Mouse (Mus musculus): ENCODE results near the gene Kcnb1. TPM values are rescaled to one million over a fixed set of nuclear protein-coding genes. Genes with fewer than 3 reads are reported as not detected.

The Kcnb1 gene
- total and polyA plus RNA-seq, 2 experiments from 2014 or later: 1.7 to 4.8 TPM

DNA sequence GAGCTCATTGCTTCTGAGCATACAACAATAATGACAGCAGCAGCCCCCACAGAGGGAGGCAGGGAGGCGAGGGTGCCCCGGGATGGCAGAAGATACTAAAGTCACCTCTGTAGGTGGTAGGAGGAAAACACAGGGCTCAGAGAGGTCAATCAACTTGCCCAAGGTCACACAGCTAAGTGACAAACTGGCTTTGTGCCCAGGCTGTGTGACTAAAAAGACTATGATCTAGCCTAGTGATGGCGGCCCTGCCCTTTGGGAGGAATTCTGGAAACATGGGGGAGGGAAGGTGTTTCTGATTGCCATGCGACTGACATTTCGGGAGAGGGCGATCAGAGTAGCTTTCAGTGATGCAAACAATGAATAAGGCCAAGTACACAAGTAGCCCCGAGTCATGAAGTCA, 68.0 kb downstream of the Kcnb1 start:
- Histone ChIP-seq H3K4me1 (ENCODE audit: control insufficient read depth, insufficient read depth) (0 out of 2 replicates have a peak, but pooled peaks cover 4% of the 10 kb centered on the region), H3K36me3 (replicated peaks; ENCODE audit: control insufficient read depth, insufficient read depth, low read length) (no peaks in the 10 kb centered on the region), H3K9ac (replicated peaks; ENCODE audit: low read depth, low read length) (no peak overlapping the region), H3K9me3 (replicated peaks; ENCODE audit: control insufficient read depth, low read length) (no peaks in the 10 kb centered on the region), H3K4me2 (ENCODE audit: low read depth, low read length) (no peak overlapping the region), H3K4me3 (ENCODE audit: low read depth, low read length) (no peak overlapping the region), H3K27ac (ENCODE audit: low read depth) (no peak overlapping the region), H3K27me3 (ENCODE audit: control insufficient read depth, insufficient read depth, low read length) (no peaks in the 10 kb centered on the region)
- TF ChIP-seq EP300 (IDR thresholded peaks at IDR 0.05; ENCODE audit: low read depth): no peak
- ATAC-seq (ENCODE audit: insufficient read depth, low read depth) (no peak), DNase-seq (ENCODE audit: low spot score) (no peak)
- 69% methylated on average over 7 of the region's 7 CpGs for WGBS

DNA sequence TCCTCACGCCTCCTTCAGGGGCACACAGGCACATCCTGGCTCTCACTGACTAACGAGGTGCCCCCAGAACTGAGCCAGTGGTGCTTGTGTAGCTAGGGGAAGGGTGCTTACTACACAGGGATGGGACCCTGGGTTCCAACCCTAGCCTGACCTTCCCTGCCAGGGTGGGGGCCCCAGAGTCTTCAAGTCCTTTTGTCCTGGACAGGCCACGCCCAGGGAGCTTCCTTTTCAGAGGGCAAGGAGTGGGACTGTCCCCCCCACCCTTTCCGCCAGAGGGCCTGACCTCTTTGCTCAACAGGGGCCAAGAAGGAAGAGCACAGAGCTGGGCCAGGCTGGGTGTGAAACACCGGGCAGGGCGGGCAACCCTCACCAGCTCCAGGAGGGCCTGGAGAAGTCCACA, 68.7 kb downstream of the Kcnb1 start:
- H3K9ac ChIP-seq (replicated peaks; ENCODE audit: low read depth, low read length): no peak overlapping the region

DNA sequence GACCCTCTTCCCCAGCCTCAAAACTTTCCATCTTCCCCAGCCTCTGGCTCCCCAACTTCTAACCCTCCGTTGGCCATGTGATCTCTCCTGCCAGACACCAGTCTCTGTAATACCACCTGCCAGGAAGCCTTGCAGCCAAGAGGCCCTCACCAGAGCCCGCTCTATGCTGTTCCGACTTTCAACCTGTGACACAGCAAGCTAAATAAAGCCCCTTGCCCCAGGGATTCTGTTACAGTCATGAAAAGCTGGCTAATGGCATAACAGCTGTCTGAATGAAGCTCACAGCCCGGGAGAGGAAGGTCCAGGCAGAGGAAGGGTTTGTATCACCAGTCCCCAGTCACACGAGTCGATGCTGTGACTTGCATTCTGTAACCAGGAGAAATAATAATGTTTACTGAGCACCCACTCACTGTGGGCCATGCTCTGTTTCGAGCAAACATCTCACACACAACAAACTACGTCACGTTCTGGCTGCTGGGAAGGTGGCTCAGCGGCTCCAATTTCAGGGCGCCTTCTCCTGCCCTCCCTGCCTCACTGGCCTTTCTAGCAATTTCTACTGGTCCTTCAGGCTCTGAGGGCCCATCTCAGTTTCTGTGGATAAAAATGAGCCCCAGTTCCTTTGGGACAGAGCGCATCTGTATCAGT, 69.6 kb downstream of the Kcnb1 start:
- Histone ChIP-seq H3K4me2 (ENCODE audit: low read depth, low read length) (no peak overlapping the region), H3K9ac (replicated peaks; ENCODE audit: low read depth, low read length) (no peak overlapping the region), H3K36me3 (replicated peaks; ENCODE audit: control insufficient read depth, insufficient read depth, low read length) (no peaks in the 10 kb centered on the region), H3K4me1 (ENCODE audit: control insufficient read depth, insufficient read depth) (0 out of 2 replicates have a peak, but pooled peaks cover 4% of the 10 kb centered on the region), H3K27ac (ENCODE audit: low read depth) (no peak overlapping the region), H3K9me3 (replicated peaks; ENCODE audit: control insufficient read depth, low read length) (no peaks in the 10 kb centered on the region), H3K4me3 (ENCODE audit: low read depth, low read length) (no peak overlapping the region), H3K27me3 (ENCODE audit: control insufficient read depth, insufficient read depth, low read length) (no peaks in the 10 kb centered on the region)
- WGBS: 74% methylated on average over 12 of the region's 12 CpGs
- DNase-seq (ENCODE audit: low spot score): no peak
- TF ChIP-seq CTCF (IDR thresholded peaks at IDR 0.05; ENCODE audit: low read depth) (no peak), EP300 (IDR thresholded peaks at IDR 0.05; ENCODE audit: low read depth) (no peak)
- ATAC-seq (ENCODE audit: insufficient read depth, low read depth): no peak

More for the DNA sequence above, 68.7 kb downstream of the Kcnb1 start:
- Histone ChIP-seq H3K4me2 (ENCODE audit: low read depth, low read length) (no peak overlapping the region), H3K9me3 (replicated peaks; ENCODE audit: control insufficient read depth, low read length) (no peaks in the 10 kb centered on the region), H3K27ac (ENCODE audit: low read depth) (peak overlapping the region; percentile 31; the same call in 1 of the 2 replicates), H3K4me3 (ENCODE audit: low read depth, low read length) (no peak overlapping the region), H3K27me3 (ENCODE audit: control insufficient read depth, insufficient read depth, low read length) (no peaks in the 10 kb centered on the region), H3K4me1 (ENCODE audit: control insufficient read depth, insufficient read depth) (0 out of 2 replicates have a peak, but pooled peaks cover 4% of the 10 kb centered on the region), H3K36me3 (replicated peaks; ENCODE audit: control insufficient read depth, insufficient read depth, low read length) (no peaks in the 10 kb centered on the region)
- peak; percentile 16; the same call in 1 of the 2 replicates for ATAC-seq (ENCODE audit: insufficient read depth, low read depth)
- 77% methylated on average over 6 of the region's 6 CpGs for WGBS
- no peak for DNase-seq (ENCODE audit: low spot score)
- TF ChIP-seq CTCF (IDR thresholded peaks at IDR 0.05; ENCODE audit: low read depth): no peak
- no peak for TF ChIP-seq EP300 (IDR thresholded peaks at IDR 0.05; ENCODE audit: low read depth)

DNA sequence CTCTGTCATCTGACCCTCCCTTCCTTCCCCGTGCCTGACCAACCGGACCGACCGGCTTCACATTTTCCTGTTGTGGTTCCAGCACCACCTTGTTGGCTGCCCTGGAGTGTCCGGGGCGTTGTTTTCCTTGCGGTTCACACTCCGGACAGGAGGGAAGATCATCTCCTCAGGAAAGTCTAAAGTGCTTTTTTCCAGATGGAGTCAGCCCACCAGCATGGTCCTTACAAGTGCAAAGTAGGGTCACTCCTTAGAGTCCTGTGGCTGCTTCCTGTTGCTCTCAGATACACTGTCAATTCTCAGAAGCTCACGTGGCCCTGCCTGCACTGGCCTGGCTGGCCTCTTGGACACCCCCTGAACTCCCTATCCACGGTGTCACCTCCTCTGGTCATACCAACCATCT, 71.9 kb downstream of the Kcnb1 start:
- Histone ChIP-seq H3K4me1 (ENCODE audit: control insufficient read depth, insufficient read depth) (0 out of 2 replicates have a peak, but pooled peaks cover 4% of the 10 kb centered on the region), H3K36me3 (replicated peaks; ENCODE audit: control insufficient read depth, insufficient read depth, low read length) (no peaks in the 10 kb centered on the region), H3K27ac (ENCODE audit: low read depth) (0 out of 2 replicates have a peak overlapping the region, but pooled peaks have one; percentile 22), H3K9me3 (replicated peaks; ENCODE audit: control insufficient read depth, low read length) (no peaks in the 10 kb centered on the region), H3K4me2 (ENCODE audit: low read depth, low read length) (no peak overlapping the region), H3K9ac (replicated peaks; ENCODE audit: low read depth, low read length) (no peak overlapping the region), H3K4me3 (ENCODE audit: low read depth, low read length) (no peak overlapping the region), H3K27me3 (ENCODE audit: control insufficient read depth, insufficient read depth, low read length) (no peaks in the 10 kb centered on the region)
- ATAC-seq (ENCODE audit: insufficient read depth, low read depth): peak; percentile 76
- no peak for DNase-seq (ENCODE audit: low spot score)
- no peak for TF ChIP-seq CTCF (IDR thresholded peaks at IDR 0.05; ENCODE audit: low read depth)
- peak; percentile 79; the same call in 1 of the 2 replicates for TF ChIP-seq EP300 (IDR thresholded peaks at IDR 0.05; ENCODE audit: low read depth)
- 65% methylated on average over 10 of the region's 10 CpGs for WGBS

DNA sequence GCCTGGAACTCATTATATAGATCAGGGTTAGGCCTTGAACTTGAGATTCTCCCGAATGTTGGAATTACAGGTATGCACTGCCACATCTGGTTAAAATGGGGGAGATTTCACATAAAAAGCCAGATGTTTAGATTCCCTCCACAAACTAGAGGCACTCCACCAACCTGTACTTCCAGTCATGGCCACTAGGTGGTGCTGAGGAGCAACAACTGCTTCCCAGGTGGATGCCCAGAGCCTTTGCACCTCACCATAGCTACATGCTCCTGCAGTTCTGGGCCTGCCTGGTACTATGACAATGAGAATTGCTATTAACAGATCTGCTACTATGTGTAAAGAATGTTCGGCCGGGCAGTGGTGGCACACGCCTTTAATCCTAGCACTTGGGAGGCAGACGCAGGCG, 77.2 kb downstream of the Kcnb1 start:
- Histone ChIP-seq H3K9ac (replicated peaks; ENCODE audit: low read depth, low read length) (no peak overlapping the region), H3K4me2 (ENCODE audit: low read depth, low read length) (no peak overlapping the region), H3K27me3 (ENCODE audit: control insufficient read depth, insufficient read depth, low read length) (no peaks in the 10 kb centered on the region), H3K4me1 (ENCODE audit: control insufficient read depth, insufficient read depth) (no peaks in the 10 kb centered on the region), H3K27ac (ENCODE audit: low read depth) (no peak overlapping the region), H3K4me3 (ENCODE audit: low read depth, low read length) (no peak overlapping the region), H3K9me3 (replicated peaks; ENCODE audit: control insufficient read depth, low read length) (no peaks in the 10 kb centered on the region), H3K36me3 (replicated peaks; ENCODE audit: control insufficient read depth, insufficient read depth, low read length) (no peaks in the 10 kb centered on the region)
- no peak for TF ChIP-seq EP300 (IDR thresholded peaks at IDR 0.05; ENCODE audit: low read depth)
- peak; percentile 96 for TF ChIP-seq CTCF (IDR thresholded peaks at IDR 0.05; ENCODE audit: low read depth)
- DNase-seq (ENCODE audit: low spot score): peak; percentile 74
- 40% methylated on average over 6 of the region's 6 CpGs for WGBS
- peak; percentile 69 for ATAC-seq (ENCODE audit: insufficient read depth, low read depth)

DNA sequence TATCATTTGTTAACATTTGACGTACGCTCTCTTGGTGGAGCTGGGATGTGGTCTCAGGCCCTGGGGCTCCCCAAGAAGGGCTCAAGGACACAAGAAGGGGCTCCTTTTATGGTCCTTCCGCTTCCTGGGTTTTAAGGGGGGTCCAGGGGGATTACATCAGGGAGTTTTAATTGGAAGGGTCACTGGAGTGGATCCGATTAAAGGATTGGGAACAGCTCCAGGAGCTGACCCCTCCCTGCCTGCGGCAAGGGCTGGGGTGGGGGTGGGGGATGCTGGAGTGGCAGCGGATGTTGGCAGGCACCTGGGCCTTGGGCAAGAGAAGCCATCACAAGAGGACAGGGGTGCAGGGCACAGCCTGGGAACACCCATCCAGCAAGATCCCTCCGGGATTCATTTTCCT, 77.7 kb downstream of the Kcnb1 start:
- Histone ChIP-seq H3K4me1 (ENCODE audit: control insufficient read depth, insufficient read depth) (no peaks in the 10 kb centered on the region), H3K27ac (ENCODE audit: low read depth) (no peak overlapping the region), H3K27me3 (ENCODE audit: control insufficient read depth, insufficient read depth, low read length) (no peaks in the 10 kb centered on the region), H3K4me2 (ENCODE audit: low read depth, low read length) (no peak overlapping the region), H3K9ac (replicated peaks; ENCODE audit: low read depth, low read length) (no peak overlapping the region), H3K9me3 (replicated peaks; ENCODE audit: control insufficient read depth, low read length) (no peaks in the 10 kb centered on the region), H3K36me3 (replicated peaks; ENCODE audit: control insufficient read depth, insufficient read depth, low read length) (no peaks in the 10 kb centered on the region), H3K4me3 (ENCODE audit: low read depth, low read length) (no peak overlapping the region)
- WGBS: 57% methylated on average over 7 of the region's 7 CpGs
- no peak for ATAC-seq (ENCODE audit: insufficient read depth, low read depth)
- no peak for TF ChIP-seq EP300 (IDR thresholded peaks at IDR 0.05; ENCODE audit: low read depth)
- TF ChIP-seq CTCF (IDR thresholded peaks at IDR 0.05; ENCODE audit: low read depth): no peak
- no peak for DNase-seq (ENCODE audit: low spot score)
